Mouse (Mus musculus) CD4-positive naive resting alpha-beta T cell, adult 57 days (primary cell): ENCODE data around the gene Rad51ap1. TPM values are rescaled to one million over a fixed set of nuclear protein-coding genes. Genes with fewer than 3 reads are reported as not detected.

Source experiments
- total RNA-seq: library from RNA; stranded (reverse); gene quantifications from one replicate; pipeline ENCODE4 v1.2.4, GENCODE M21; 2023

Gene Rad51ap1
- 1.7 TPM for total RNA-seq

DNA sequence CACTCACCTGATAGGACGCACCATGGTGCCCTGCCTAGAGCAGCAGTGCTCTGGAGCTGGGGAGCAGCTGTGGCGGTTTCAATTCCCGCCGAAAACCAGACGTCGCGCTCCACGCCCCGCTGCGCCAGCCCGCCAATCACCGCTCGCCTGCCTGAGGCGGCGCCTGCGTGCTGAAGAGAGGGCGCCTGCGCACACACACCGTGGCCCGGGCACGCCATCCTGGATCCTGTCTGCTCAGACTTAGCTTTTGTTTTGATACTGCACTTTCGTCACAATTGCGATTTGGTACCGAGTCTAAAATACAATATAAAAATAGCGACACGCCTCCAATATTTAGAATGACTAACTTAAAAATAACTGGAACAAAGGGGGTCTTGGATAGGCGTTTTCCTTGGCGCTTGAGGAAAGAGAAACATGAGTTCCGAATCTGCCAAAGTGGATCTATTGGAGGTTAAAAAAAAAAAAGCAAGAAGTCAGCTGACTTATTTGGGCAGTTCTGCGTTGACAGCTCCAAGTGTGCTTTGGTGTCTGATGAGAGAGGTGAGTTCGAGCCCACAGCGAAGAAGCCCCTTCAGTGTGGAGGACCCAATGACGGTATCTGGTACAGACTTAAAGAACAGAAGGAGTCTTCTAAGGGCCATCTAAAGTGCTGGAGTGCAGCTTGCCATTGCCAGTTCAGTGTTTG, at the start of gene Rad51ap1, which contains the start of gene D6Wsu163e:
Gene Rad51ap1, minus strand, starts transcription at position 101 of the 685 bp plus-strand sequence.
Gene D6Wsu163e, plus strand, starts transcription at position 476 of the 685 bp plus-strand sequence.

DNA sequence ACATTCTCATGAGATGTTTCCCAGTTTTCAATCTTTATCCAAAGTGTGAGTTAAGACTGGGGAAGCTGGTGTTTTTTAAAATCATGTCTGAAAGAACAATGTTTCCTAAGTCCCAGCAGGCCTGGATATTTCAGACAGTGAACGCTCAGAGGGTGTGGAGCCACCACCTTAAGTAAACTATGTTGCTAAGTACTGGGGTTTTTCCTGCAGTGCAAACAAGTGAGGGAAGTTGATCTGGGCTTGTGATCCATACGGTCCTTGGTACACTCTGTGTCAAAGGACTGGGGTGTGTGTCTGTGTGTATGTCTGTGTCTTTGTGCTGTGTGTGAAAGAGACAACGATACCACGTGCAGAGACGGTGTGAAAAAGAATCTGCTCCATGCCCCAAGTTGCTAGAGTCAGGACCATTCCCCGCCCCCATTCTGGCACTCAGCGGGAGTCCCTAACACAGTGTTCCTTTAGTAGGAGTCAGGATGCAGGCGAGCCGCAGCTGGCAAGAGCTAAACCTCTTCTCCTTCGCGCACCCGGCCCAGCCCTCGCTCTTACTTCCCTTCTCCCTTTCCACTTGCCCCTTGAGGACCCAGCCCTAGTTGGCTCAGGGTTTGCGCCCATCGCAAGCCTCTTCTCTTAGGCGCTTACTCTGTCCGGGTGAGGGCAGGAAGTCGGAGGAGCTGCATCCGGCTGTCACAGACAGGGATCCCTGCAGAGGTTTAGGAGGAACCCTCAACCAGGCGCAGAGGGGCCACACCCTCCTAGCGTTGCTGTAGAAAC, 18.1 kb downstream of the Rad51ap1 start, which contains the start of gene Dyrk4:
Gene Dyrk4, minus strand, starts transcription at position 729 of the 771 bp plus-strand sequence.

Other genes with a start within 250 kb of the Rad51ap1 start
- 0.56 TPM for gene Kcna6, start 198.9 kb downstream of the Rad51ap1 start, total RNA-seq
- 65.2 TPM for gene Ndufa9, start 90.5 kb downstream of the Rad51ap1 start, total RNA-seq
- gene Akap3, start 86.5 kb downstream of the Rad51ap1 start, total RNA-seq, result not detected
- 0.68 TPM for gene Dyrk4, start 17.7 kb downstream of the Rad51ap1 start, total RNA-seq
- gene D6Wsu163e, start 375 bp upstream of the Rad51ap1 start, total RNA-seq, result 22.8 TPM
- gene Fgf6, start 76.0 kb upstream of the Rad51ap1 start, total RNA-seq, result not detected
- gene Fgf23, start 133.3 kb upstream of the Rad51ap1 start, total RNA-seq, result not detected
- 9.9 TPM for gene Tigar, start 170.0 kb upstream of the Rad51ap1 start, total RNA-seq
- 387 TPM for gene Ccnd2, start 212.6 kb upstream of the Rad51ap1 start, total RNA-seq